Mouse (Mus musculus): ENCODE results near the gene Gdpd4. TPM values are rescaled to one million over a fixed set of nuclear protein-coding genes. Genes with fewer than 3 reads are reported as not detected.

The Gdpd4 gene
- polyA plus RNA-seq (2015; fragmentation: Nextera tagmentation; extraction: Ambion mirVana) = not detected in 2 replicates

DNA sequence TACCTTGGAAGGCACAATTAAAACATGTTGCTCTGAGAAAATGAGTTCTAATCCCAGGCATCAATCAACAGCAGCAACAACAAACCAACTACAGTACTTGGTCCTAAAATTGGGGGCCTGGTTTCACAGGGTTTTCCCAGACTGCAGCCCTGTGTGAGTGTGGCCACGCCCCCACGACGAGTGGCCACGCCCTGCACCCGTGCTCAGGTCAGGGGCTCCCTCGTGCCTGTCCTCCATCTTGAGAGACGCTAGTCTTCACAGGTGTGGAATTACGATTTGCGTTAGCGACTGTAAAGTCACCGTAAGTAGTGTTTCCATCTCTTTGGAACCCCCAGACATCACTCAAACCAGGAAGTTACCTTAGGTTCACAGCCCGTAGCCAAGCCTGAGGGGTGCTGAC, at the start of gene Gdpd4:
TSS of gene Gdpd4 (plus strand) at position 214 of the 400 bp plus-strand sequence.
- Histone ChIP-seq H3K9me3 (ENCODE audit: control insufficient read depth, low read length) (no peaks in the 10 kb centered on the region), H3K9ac (replicated peaks; ENCODE audit: low read depth, low read length) (no peak within 1 kb of the TSS), H3K36me3 (ENCODE audit: control insufficient read depth, insufficient read depth) (no peaks in the 10 kb centered on the region), H3K4me1 (replicated peaks; ENCODE audit: control insufficient read depth, insufficient read depth, low read length) (no peaks in the 10 kb centered on the region), H3K4me3 (replicated peaks; ENCODE audit: low read length) (no peak within 1 kb of the TSS), H3K27me3 (replicated peaks; ENCODE audit: control insufficient read depth, insufficient read depth, low read length) (no peaks in the 10 kb centered on the region), H3K27ac (ENCODE audit: low read length) (no peak within 1 kb of the TSS), H3K4me2 (ENCODE audit: low read length) (no peak within 1 kb of the TSS)
- no peak for ATAC-seq
- 82% methylated on average over 12 of the region's 12 CpGs for WGBS

DNA sequence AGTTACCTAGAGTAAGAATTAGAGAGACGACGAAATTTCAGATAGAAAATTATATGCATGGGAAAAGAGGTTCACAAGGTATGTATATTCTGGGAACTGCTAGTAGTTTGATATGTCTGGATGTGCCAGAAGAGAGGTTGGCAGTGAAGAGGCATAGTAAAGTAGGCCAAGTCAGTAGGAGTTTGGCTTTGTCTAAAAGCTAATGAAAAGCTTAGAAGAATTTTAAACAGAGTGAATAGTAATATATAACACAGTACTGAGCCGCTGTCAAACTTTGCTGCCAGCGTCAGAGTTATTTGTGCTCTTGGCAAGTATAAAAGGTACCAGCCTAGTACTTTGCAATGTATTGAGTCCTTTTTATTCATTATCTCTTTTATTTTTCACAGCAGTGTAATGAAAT, 47.4 kb upstream of the Gdpd4 start:
- no peak overlapping the region for H3K9ac ChIP-seq (replicated peaks; ENCODE audit: low read depth, low read length)
- H3K27ac ChIP-seq (ENCODE audit: low read length) = no peak overlapping the region
- peak; percentile 76 for ATAC-seq
- H3K4me2 ChIP-seq (ENCODE audit: low read length) = no peak overlapping the region
- WGBS = 60% methylated on average over 4 of the region's 4 CpGs
- H3K4me3 ChIP-seq (replicated peaks; ENCODE audit: low read length) = no peak overlapping the region
- H3K36me3 ChIP-seq (ENCODE audit: control insufficient read depth, insufficient read depth) = no peaks in the 10 kb centered on the region
- peaks cover 9% of the 10 kb centered on the region for H3K4me1 ChIP-seq (replicated peaks; ENCODE audit: control insufficient read depth, insufficient read depth, low read length)
- H3K27me3 ChIP-seq (replicated peaks; ENCODE audit: control insufficient read depth, insufficient read depth, low read length) = no peaks in the 10 kb centered on the region
- no peaks in the 10 kb centered on the region for H3K9me3 ChIP-seq (ENCODE audit: control insufficient read depth, low read length)

DNA sequence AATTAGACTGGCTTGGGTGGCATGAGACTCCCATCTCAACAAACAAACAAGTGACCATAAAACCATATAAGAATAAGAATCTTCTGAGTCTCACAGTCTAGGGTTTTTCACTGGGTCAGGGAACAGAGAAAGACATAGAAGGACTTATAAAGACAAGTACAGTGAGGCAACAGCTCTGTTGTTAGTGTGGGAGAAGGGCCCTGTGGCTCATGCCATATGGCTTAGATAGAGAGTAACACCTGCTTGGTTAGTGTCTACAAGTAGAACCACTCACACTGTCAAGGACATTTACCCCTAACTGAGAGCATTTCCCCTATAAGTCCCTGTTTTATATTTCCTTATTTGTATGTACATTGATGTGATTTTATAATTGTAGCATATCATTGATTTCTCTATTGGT, 46.4 kb upstream of the Gdpd4 start:
- no peak for ATAC-seq
- no peaks in the 10 kb centered on the region for H3K27me3 ChIP-seq (replicated peaks; ENCODE audit: control insufficient read depth, insufficient read depth, low read length)
- H3K4me1 ChIP-seq (replicated peaks; ENCODE audit: control insufficient read depth, insufficient read depth, low read length) = peaks cover 9% of the 10 kb centered on the region
- H3K36me3 ChIP-seq (ENCODE audit: control insufficient read depth, insufficient read depth) = no peaks in the 10 kb centered on the region
- H3K9me3 ChIP-seq (ENCODE audit: control insufficient read depth, low read length) = no peaks in the 10 kb centered on the region
- no peak overlapping the region for H3K27ac ChIP-seq (ENCODE audit: low read length)
- no peak overlapping the region for H3K9ac ChIP-seq (replicated peaks; ENCODE audit: low read depth, low read length)
- no peak overlapping the region for H3K4me3 ChIP-seq (replicated peaks; ENCODE audit: low read length)
- no peak overlapping the region for H3K4me2 ChIP-seq (ENCODE audit: low read length)

DNA sequence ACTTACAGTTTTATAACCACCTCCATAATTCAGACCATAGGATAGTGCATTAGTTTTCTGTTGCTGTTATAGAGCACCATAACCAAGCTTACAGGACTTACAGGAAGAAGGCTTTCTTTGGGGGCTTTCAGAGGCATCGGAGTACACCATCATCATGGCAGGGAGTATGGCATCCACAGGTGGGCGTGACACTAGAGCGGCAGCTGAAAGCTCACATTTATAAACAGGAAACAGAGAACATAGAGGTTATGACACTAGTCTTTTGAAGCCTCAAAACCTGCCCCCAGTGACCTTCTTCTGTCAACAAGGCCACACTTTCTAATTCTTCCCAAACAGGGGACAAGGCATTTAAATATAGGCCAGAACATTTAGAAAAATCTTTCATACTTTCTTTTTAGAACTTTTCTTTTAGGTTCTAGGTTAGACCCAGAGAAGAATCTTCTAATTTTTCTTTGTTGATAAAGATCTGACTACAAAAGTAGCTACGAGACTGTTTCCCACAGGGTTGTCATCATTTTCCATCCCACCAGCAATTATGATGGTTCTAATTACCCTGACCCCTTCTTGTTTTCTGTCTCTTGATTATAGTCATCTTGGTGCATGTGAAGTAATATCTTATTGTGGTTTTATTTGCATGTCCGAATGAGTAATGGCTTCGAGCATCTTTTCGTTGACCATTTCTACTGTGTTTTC, 41.8 kb upstream of the Gdpd4 start:
- 91% methylated on average over 7 of the region's 7 CpGs for WGBS
- no peaks in the 10 kb centered on the region for H3K27me3 ChIP-seq (replicated peaks; ENCODE audit: control insufficient read depth, insufficient read depth, low read length)
- no peak overlapping the region for H3K9ac ChIP-seq (replicated peaks; ENCODE audit: low read depth, low read length)
- H3K4me1 ChIP-seq (replicated peaks; ENCODE audit: control insufficient read depth, insufficient read depth, low read length) = peaks cover 4% of the 10 kb centered on the region
- H3K27ac ChIP-seq (ENCODE audit: low read length) = no peak overlapping the region
- H3K4me2 ChIP-seq (ENCODE audit: low read length) = no peak overlapping the region
- H3K36me3 ChIP-seq (ENCODE audit: control insufficient read depth, insufficient read depth) = no peaks in the 10 kb centered on the region
- no peak for ATAC-seq
- no peaks in the 10 kb centered on the region for H3K9me3 ChIP-seq (ENCODE audit: control insufficient read depth, low read length)
- H3K4me3 ChIP-seq (replicated peaks; ENCODE audit: low read length) = no peak overlapping the region

DNA sequence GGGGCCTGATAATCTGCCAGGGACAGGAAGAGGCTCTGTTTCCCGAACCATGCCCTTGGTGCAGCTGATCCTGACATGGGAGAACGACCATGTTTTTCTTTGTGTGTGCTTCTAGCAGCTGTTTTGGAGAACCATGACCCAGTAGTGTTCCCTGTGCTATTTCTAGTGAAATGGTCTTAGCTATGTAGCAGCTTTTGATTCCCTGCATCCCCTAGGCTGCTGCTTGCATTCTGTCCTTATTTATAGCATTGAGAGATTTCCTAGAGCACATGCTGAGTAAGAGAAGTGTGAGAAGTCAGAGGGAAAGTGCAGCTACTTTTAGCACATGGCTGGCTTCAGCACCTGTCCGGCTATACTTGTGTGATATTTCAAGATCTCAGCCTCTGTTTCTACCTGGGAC, 8.1 kb upstream of the Gdpd4 start:
- Histone ChIP-seq H3K36me3 (ENCODE audit: control insufficient read depth, insufficient read depth) (peaks cover 11% of the 10 kb centered on the region), H3K9me3 (ENCODE audit: control insufficient read depth, low read length) (no peaks in the 10 kb centered on the region), H3K27ac (ENCODE audit: low read length) (no peak overlapping the region), H3K9ac (replicated peaks; ENCODE audit: low read depth, low read length) (no peak overlapping the region), H3K4me2 (ENCODE audit: low read length) (no peak overlapping the region), H3K27me3 (replicated peaks; ENCODE audit: control insufficient read depth, insufficient read depth, low read length) (no peaks in the 10 kb centered on the region), H3K4me1 (replicated peaks; ENCODE audit: control insufficient read depth, insufficient read depth, low read length) (no peaks in the 10 kb centered on the region), H3K4me3 (replicated peaks; ENCODE audit: low read length) (no peak overlapping the region)
- no peak for ATAC-seq
- WGBS = 86% methylated on average over 3 of the region's 3 CpGs

DNA sequence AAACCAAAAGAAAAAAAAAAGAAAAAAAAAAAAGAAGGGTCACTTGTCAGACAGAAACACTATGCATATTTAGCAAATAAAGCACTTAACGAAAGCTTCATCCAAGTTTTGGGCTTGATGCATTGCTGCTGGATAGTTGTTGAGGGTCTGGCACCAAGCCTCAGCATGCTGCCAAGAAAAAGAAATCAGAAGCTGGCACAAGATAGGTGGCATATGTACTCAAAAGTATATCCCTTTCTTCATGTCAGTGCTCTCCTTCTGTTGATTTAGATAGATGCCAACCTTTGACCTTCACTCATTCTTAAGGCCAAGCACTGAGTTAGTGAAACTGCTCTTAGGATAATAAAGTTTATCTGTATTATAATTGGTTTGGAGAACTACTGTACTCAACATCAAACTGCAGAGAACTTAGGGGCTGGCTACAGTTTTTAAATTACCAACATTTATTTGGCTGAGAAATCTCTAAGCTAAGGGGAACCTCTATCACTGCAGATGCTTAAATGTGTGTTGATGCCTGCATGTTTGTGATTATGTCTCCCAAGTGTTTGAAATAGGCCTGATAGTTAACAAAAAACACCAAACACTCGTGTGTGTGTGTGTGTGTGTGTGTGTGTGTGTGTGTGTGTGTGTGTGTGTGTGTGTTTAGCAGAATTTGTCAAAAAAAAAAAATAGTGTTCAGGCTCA, 4.8 kb upstream of the Gdpd4 start:
- 43% methylated on average over 2 of the region's 2 CpGs for WGBS
- no peaks in the 10 kb centered on the region for H3K9me3 ChIP-seq (ENCODE audit: control insufficient read depth, low read length)
- ATAC-seq = peak; percentile 85
- H3K4me2 ChIP-seq (ENCODE audit: low read length) = no peak overlapping the region
- no peaks in the 10 kb centered on the region for H3K4me1 ChIP-seq (replicated peaks; ENCODE audit: control insufficient read depth, insufficient read depth, low read length)
- H3K27ac ChIP-seq (ENCODE audit: low read length) = no peak overlapping the region
- no peak overlapping the region for H3K4me3 ChIP-seq (replicated peaks; ENCODE audit: low read length)
- peaks cover 8% of the 10 kb centered on the region for H3K36me3 ChIP-seq (ENCODE audit: control insufficient read depth, insufficient read depth)
- H3K9ac ChIP-seq (replicated peaks; ENCODE audit: low read depth, low read length) = no peak overlapping the region
- H3K27me3 ChIP-seq (replicated peaks; ENCODE audit: control insufficient read depth, insufficient read depth, low read length) = no peaks in the 10 kb centered on the region

DNA sequence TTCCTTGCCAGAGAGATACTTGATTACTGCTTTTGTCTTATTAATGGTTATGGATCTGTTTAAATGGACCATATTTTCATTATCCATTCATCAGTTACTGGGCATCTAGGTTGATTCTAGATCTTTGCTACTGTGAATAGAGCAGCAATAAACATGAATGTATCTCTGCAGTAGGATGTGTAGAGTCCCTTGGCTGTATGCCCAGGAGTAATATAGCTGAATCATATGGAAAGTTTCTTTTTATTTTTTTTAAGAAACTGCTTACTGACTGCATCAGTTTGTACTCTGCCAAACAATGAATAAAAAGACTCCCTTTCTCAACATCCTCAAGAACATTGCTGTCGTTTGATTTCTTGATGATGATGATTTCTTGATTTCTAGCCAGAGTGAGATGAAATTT, 6.1 kb downstream of the Gdpd4 start:
- Histone ChIP-seq H3K4me2 (ENCODE audit: low read length) (no peak overlapping the region), H3K36me3 (ENCODE audit: control insufficient read depth, insufficient read depth) (no peaks in the 10 kb centered on the region), H3K9ac (replicated peaks; ENCODE audit: low read depth, low read length) (no peak overlapping the region), H3K27me3 (replicated peaks; ENCODE audit: control insufficient read depth, insufficient read depth, low read length) (no peaks in the 10 kb centered on the region), H3K4me3 (replicated peaks; ENCODE audit: low read length) (no peak overlapping the region), H3K27ac (ENCODE audit: low read length) (no peak overlapping the region), H3K4me1 (replicated peaks; ENCODE audit: control insufficient read depth, insufficient read depth, low read length) (no peaks in the 10 kb centered on the region), H3K9me3 (ENCODE audit: control insufficient read depth, low read length) (no peaks in the 10 kb centered on the region)
- 62% methylated on average over 1 of the region's 1 CpGs for WGBS
- no peak for ATAC-seq

DNA sequence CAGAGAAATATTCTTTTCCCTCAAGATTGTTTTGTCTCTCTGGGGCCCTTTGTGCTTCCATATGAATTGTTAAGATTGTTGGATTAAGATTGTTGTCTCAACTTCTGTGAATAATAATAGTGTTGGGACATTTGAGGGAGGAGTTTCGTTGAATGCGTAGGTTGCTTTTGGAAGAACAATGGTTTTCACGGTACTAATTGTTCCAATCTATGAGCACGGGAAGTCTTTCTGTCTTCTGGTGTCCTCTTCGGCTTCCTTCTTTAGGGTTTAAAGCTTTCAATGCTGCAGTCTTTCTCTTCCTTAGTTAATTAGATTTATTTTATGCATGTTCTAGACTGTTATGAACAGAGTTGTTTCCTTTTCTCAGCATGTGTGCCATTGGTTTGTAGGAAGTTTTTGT, 7.2 kb downstream of the Gdpd4 start:
- no peaks in the 10 kb centered on the region for H3K9me3 ChIP-seq (ENCODE audit: control insufficient read depth, low read length)
- no peak overlapping the region for H3K27ac ChIP-seq (ENCODE audit: low read length)
- 92% methylated on average over 5 of the region's 5 CpGs for WGBS
- no peak overlapping the region for H3K9ac ChIP-seq (replicated peaks; ENCODE audit: low read depth, low read length)
- no peak overlapping the region for H3K4me2 ChIP-seq (ENCODE audit: low read length)
- no peak overlapping the region for H3K4me3 ChIP-seq (replicated peaks; ENCODE audit: low read length)
- no peak for ATAC-seq
- H3K27me3 ChIP-seq (replicated peaks; ENCODE audit: control insufficient read depth, insufficient read depth, low read length) = no peaks in the 10 kb centered on the region
- no peaks in the 10 kb centered on the region for H3K4me1 ChIP-seq (replicated peaks; ENCODE audit: control insufficient read depth, insufficient read depth, low read length)
- H3K36me3 ChIP-seq (ENCODE audit: control insufficient read depth, insufficient read depth) = no peaks in the 10 kb centered on the region

DNA sequence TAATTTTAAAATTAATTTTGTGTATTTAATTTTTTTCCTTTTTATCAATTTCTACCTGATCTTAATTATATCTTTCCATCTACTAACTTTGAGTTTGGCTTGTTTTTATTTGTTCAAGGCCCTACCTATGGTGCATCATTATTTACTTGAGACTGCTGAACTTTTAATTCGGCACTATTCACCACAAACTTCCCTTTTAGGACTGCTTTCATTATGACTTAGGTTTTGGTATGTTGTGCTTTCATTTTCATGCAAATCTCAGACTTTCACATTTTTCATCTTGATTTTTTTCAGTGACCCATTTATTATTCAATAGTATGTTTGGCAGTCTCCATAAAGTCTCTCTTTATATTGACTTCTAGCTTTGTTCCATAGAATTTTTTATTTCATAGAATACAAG, 24.7 kb downstream of the Gdpd4 start:
- Histone ChIP-seq H3K4me3 (replicated peaks; ENCODE audit: low read length) (no peak overlapping the region), H3K4me1 (replicated peaks; ENCODE audit: control insufficient read depth, insufficient read depth, low read length) (no peaks in the 10 kb centered on the region), H3K36me3 (ENCODE audit: control insufficient read depth, insufficient read depth) (no peaks in the 10 kb centered on the region), H3K9me3 (ENCODE audit: control insufficient read depth, low read length) (no peaks in the 10 kb centered on the region), H3K27me3 (replicated peaks; ENCODE audit: control insufficient read depth, insufficient read depth, low read length) (no peaks in the 10 kb centered on the region), H3K4me2 (ENCODE audit: low read length) (no peak overlapping the region), H3K27ac (ENCODE audit: low read length) (no peak overlapping the region), H3K9ac (replicated peaks; ENCODE audit: low read depth, low read length) (no peak overlapping the region)
- no peak for ATAC-seq
- WGBS = 81% methylated on average over 1 of the region's 1 CpGs
